Mouse (Mus musculus) left cerebral cortex, postnatal 36 days (tissue): ENCODE measurements at regions not wholly inside any gene's neighbourhood (a gene's known extent, or its start where the extent isn't known, plus 50 kb on each side); places are given as distances from the start of the nearest gene placed in this dataset.

ENCODE experiments used
- DNase-seq, 2 experiments: peaks; one replicate each; pipeline ENCODE4 v3.0.0; 2021 to 2022; ENCODE audit warnings: low spot score in 2 of 2, mixed read lengths in 1 of 2
- intact Hi-C: fragments of 180-260 bp; cut with DNase I; formaldehyde crosslinking; loops from one replicate; pipeline ENCODE4 v1.15.1; 2025

- DNase-seq = no peak
- intact Hi-C loops = no loop called here
Measured at GRCm38 (mm10) chr6:99999711-100000365, 273.6 kb upstream of the Prok2 start.

- intact Hi-C loops = no loop called here
- DNase-seq = no peak
Measured at GRCm38 (mm10) chr6:99995970-99996956, 270.1 kb upstream of the Prok2 start.

GRCm38 (mm10) chr6:99994026-99994425 lies 267.8 kb upstream of the Prok2 start:
- no peak for DNase-seq
- intact Hi-C loops = no loop called here

- peak in 1 of 2 experiments; percentile 41 for DNase-seq
- intact Hi-C loops = no loop called here
Measured at GRCm38 (mm10) chr6:99991079-99991478, 264.9 kb upstream of the Prok2 start.

GRCm38 (mm10) chr6:99990604-99991003 lies 264.4 kb upstream of the Prok2 start:
- intact Hi-C loops = no loop called here
- DNase-seq = no peak

- no peak for DNase-seq
- intact Hi-C loops = no loop called here
Measured at GRCm38 (mm10) chr6:99986449-99986848, 260.3 kb upstream of the Prok2 start.

GRCm38 (mm10) chr6:99985322-99985721 lies 259.1 kb upstream of the Prok2 start:
- intact Hi-C loops = no loop called here
- no peak for DNase-seq

- intact Hi-C loops = no loop called here
- no peak for DNase-seq
Measured at GRCm38 (mm10) chr6:99984856-99985224, 258.6 kb upstream of the Prok2 start.

GRCm38 (mm10) chr6:99984057-99984855 lies 258.1 kb upstream of the Prok2 start:
- no peak for DNase-seq
- intact Hi-C loops = no loop called here

GRCm38 (mm10) chr6:99979614-99980013 lies 253.4 kb upstream of the Prok2 start:
- DNase-seq = no peak
- intact Hi-C loops = no loop called here

- intact Hi-C loops = no loop called here
- no peak for DNase-seq
Measured at GRCm38 (mm10) chr6:99978164-99978746, 252.1 kb upstream of the Prok2 start.

- intact Hi-C loops = no loop called here
- DNase-seq = no peak
Measured at GRCm38 (mm10) chr6:99976144-99976543, 250.0 kb upstream of the Prok2 start.

- intact Hi-C loops = no loop called here
- DNase-seq = no peak
Measured at GRCm38 (mm10) chr6:99975486-99975885, 249.3 kb upstream of the Prok2 start.

- no peak for DNase-seq
- intact Hi-C loops = no loop called here
Measured at GRCm38 (mm10) chr6:99974464-99974863, 248.3 kb upstream of the Prok2 start.

- peak in 1 of 2 experiments; percentile 30 for DNase-seq
- intact Hi-C loops = no loop called here
Measured at GRCm38 (mm10) chr6:99971376-99971775, 245.2 kb upstream of the Prok2 start.

- peak; percentile 49 to 61 for DNase-seq
- intact Hi-C loops = no loop called here
Measured at GRCm38 (mm10) chr6:99968889-99969288, 242.7 kb upstream of the Prok2 start.

GRCm38 (mm10) chr6:99967465-99967864 lies 241.3 kb upstream of the Prok2 start:
- no peak for DNase-seq
- intact Hi-C loops = no loop called here

- DNase-seq = no peak
Measured at GRCm38 (mm10) chr6:99964540-99964939, 238.3 kb upstream of the Prok2 start.

GRCm38 (mm10) chr6:99964007-99964406 lies 237.8 kb upstream of the Prok2 start:
- DNase-seq = no peak
- intact Hi-C loops = no loop called here

More at GRCm38 (mm10) chr6:99964540-99964939, 238.3 kb upstream of the Prok2 start:
- intact Hi-C loops = no loop called here

GRCm38 (mm10) chr6:99959371-99959770 lies 233.2 kb upstream of the Prok2 start:
- intact Hi-C loops = no loop called here

More at GRCm38 (mm10) chr6:99959371-99959770, 233.2 kb upstream of the Prok2 start:
- DNase-seq = no peak
